Mouse (Mus musculus) olfactory bulb, adult 2 months (tissue): ENCODE results near the gene Ppfia4. TPM values are rescaled to one million over a fixed set of nuclear protein-coding genes. Genes with fewer than 3 reads are reported as not detected.

Experiments used
- H3K27ac ChIP-seq: fragments of 200-500 bp; 2 replicates; pipeline ENCODE4 v1.5.1; 2012; ENCODE audit warnings: low read depth, low read length; ENCODE audit not compliant: insufficient read depth
- H3K4me1 ChIP-seq: fragments of 200-500 bp; 2 replicates; pipeline ENCODE4 v1.6.1; 2012; ENCODE audit warnings: low read length; ENCODE audit not compliant: control insufficient read depth, insufficient read depth
- H3K4me3 ChIP-seq: fragments of 200-500 bp; 2 replicates; pipeline ENCODE4 v1.5.1; 2012; ENCODE audit warnings: mild to moderate bottlenecking, low read depth, low read length, moderate library complexity; ENCODE audit not compliant: insufficient read depth
- CTCF ChIP-seq: fragments of 200-500 bp; IDR thresholded peaks from 2 replicates; pipeline ENCODE4 v1.5.1; 2012; ENCODE audit warnings: low read depth, mild to moderate bottlenecking, low read length, moderate library complexity; ENCODE audit not compliant: insufficient read depth
- POLR2A ChIP-seq: fragments of 200-500 bp; IDR thresholded peaks from 2 replicates; pipeline ENCODE4 v1.6.1; 2012; ENCODE audit warnings: mild to moderate bottlenecking, low read depth, low read length, moderate library complexity; ENCODE audit not compliant: insufficient read depth
- whole genome bisulfite sequencing: fragments of 180-500 bp; shearing (Covaris S2); methylation state at CpG from one replicate; pipeline ENCODE4 v1.1.7; 2018; 5-methylcytosine and 5-hydroxymethylcytosine counted together
- polyA plus RNA-seq: library from polyadenylated mRNA; stranded (reverse); fragments of >200 nt; gene quantifications from 2 replicates; pipeline ENCODE4 v1.2.4, GENCODE M21; 2012; ENCODE audit warnings: low replicate concordance; ENCODE audit not compliant: missing spikeins, insufficient read depth, insufficient read length

Ppfia4 gene
- not detected in 2 replicates for polyA plus RNA-seq

DNA sequence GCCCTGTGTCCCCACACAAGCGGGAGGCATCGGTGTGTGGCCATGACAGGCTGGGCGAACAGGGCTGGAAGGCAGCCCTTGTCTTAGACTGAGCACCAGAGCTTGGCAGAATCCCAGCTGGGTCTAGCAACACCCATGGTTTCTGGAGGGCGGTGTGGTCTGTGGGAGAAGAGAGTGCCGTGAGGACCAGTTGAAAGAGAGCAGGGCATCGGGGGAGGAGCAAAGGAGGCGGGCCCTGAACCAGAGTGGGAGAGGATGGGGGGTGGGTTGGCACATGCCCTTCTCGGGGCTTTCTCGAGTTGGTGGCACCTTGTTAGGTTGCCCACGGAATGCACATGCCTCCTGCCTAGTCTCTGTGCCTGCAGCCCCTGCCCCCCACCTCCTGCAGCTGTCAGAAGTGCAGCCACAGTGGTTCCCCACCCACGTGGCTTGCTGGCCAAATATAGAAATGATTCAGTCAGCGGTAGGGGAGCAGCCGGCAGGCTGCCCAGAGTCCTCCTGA, at the start of gene Ppfia4:
Gene Ppfia4 (minus strand): TSS at position 159 of the 502 bp plus-strand sequence.
- peak within 1 kb of the TSS; percentile 22; the same call in 1 of the 2 replicates for H3K4me3 ChIP-seq
- H3K27ac ChIP-seq, result peak within 1 kb of the TSS; percentile 87
- H3K4me1 ChIP-seq, result peaks cover 57% of the 10 kb centered on the region
- 8% methylated on average over 13 of the region's 13 CpGs for WGBS
- TF ChIP-seq POLR2A (no peak), CTCF (no peak)

DNA sequence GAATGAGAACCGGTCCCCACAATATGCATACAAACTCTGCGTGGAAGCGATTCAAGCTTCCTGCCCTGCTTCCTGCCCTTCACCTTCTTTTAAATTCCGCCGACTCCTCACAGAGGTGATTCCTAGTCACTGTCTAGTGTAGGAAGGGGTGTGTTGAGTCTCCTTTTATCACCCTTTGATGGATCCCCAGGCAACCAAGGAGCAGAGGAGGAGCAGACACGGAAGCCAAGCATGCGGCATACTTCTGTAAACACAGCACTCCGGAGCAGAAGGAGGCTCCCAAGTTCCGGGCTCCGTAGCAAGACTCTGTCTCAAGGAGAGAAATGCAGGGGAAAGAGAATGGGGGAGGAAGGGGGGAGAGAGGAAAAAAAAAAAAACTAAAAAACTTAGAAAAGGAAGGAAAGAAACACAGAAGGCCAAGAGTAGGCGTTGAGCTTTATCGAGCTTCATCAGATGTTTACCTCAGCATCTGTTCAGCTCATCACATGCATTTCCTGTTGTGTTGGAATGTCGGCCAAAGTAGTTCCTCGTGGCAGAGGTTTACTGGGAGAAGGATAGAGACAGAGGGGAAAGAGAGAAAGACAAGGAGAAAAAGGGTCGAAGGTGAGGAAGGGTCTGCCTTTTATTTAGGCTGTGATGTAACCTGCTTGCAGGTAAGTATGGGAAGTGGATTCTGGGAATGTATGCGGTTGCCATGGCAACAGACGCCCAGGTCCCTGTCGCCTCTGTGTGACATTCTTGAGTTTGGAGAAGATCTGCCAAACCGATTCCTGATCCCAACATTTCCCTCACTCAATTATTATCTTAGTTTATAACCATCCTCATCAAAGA, 49.3 kb upstream of the Ppfia4 start:
- 12% methylated on average over 19 of the region's 19 CpGs for WGBS

DNA sequence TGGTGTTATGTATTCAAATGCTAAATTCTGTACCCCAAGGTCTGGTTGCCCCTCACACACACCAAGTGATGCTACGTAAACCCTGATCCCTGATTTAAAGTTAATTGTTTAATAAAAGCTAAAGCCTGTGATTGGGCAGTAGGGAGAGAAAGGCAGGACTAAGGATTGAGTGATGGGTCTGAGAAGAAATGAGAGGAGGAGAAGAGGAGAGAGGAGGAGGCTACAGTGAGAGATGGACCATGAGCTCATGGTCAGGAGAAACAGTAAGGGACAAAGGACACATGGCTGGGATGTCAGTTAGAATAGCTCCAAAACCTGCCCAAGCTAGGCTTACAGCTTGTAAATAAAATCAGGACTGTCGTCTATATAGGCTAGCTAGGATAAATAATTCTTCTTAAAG, 48.3 kb upstream of the Ppfia4 start:
- TF ChIP-seq POLR2A, result no peak
- TF ChIP-seq CTCF, result no peak
- no peak overlapping the region for H3K4me3 ChIP-seq
- 92% methylated on average over 2 of the region's 2 CpGs for WGBS
- H3K27ac ChIP-seq, result no peak overlapping the region
- H3K4me1 ChIP-seq, result peaks cover 7% of the 10 kb centered on the region; the same call in 1 of the 2 replicates

More for the DNA sequence above, 49.3 kb upstream of the Ppfia4 start:
- Histone ChIP-seq H3K27ac (no peak overlapping the region), H3K4me3 (peak overlapping the region; percentile 6; the same call in 1 of the 2 replicates), H3K4me1 (peaks cover 7% of the 10 kb centered on the region; the same call in 1 of the 2 replicates)
- TF ChIP-seq POLR2A, result no peak
- TF ChIP-seq CTCF, result no peak

DNA sequence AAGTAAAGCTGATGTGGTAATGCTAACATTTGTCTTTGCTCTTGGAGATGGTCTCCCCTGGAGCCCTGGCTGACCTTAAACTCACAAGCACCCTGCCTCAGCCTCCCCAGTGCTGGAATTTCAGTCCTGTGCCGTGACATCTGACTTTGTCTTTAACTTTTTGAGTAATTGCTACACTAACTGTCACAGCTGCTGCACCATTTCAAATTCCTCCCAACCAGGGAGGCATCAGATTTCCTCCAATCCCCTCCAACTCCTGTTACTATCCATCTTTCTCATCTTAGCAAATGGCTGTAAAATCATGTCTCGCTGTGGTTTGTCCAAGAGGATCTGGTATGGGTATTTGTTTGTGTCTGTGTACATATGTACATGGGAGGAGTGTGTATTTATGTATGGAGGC, 41.4 kb upstream of the Ppfia4 start:
- WGBS, result 81% methylated on average over 2 of the region's 2 CpGs
- TF ChIP-seq CTCF (no peak), POLR2A (no peak)
- Histone ChIP-seq H3K27ac (no peak overlapping the region), H3K4me3 (no peak overlapping the region), H3K4me1 (no peaks in the 10 kb centered on the region)

DNA sequence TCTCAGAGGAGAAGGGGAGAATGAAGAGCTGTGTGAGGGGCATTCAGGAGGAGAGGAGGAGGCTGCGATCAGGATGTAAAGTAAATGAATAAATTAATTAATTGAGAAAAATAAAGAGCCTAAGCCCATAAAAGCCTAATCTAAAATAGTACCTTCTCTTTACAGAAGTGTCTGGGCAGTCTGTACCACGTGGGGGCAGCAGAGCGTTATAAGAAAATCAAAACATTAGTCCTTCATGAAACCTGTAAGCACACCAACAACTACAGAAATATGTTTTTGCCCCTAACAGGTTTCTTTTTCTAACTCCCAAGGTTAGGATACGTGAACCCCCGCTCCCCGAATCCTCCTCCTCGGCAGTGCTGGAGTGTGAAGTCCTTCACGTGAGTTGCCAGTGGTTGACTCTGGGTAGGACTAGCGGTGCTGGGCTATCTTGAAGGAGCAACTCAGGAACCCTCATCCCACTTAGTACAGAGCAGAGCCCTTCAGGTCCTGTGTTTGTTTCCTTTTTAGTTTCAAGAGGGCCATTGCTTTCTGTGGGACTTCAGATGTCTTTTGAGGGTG, 36.1 kb upstream of the Ppfia4 start:
- Histone ChIP-seq H3K4me3 (no peak overlapping the region), H3K27ac (no peak overlapping the region), H3K4me1 (no peaks in the 10 kb centered on the region)
- TF ChIP-seq POLR2A (no peak), CTCF (no peak)
- WGBS, result 54% methylated on average over 9 of the region's 9 CpGs

DNA sequence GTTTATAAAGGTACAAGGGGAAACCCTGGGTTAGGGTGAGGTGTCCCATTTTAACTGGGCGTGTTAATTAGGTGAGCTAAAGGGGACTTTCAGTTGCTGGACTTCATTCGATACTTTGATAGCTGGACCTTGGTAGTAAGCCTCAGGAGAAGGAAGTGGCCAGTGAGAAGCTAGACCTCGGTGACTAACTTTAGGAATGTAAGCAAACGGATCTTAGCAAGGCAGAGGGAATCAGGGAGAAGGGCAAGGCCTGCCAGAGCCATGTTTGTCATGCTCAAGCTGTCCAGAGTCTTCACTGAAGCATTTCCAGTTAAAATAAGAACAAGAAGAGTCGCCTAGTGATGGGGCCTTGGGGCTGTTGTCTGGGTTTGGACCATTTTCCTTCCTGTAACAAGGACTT, 32.8 kb upstream of the Ppfia4 start:
- no peak overlapping the region for H3K4me3 ChIP-seq
- peaks cover 3% of the 10 kb centered on the region; the same call in 1 of the 2 replicates for H3K4me1 ChIP-seq
- H3K27ac ChIP-seq, result no peak overlapping the region
- TF ChIP-seq POLR2A, result no peak
- no peak for TF ChIP-seq CTCF
- WGBS, result 71% methylated on average over 5 of the region's 5 CpGs

DNA sequence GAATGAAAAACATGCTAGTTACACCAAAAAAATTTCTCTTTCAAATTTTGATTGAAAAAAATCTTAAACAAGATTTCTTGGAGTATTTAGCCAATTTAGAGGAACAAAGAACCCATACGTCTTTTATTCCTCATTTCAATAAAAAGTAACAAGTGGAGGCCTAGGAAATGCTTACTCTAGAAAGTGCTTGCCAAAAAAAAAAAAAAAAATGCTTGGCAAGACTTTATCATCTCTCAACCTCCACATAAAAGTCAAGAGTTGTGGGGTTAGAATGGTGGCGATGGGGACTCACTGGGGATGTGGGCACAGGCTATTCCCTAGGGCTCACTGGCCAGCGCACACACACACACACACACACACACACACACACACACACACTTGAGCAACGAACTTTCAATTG, 30.5 kb upstream of the Ppfia4 start:
- no peak for TF ChIP-seq CTCF
- TF ChIP-seq POLR2A, result no peak
- 78% methylated on average over 4 of the region's 4 CpGs for WGBS
- peaks cover 7% of the 10 kb centered on the region; the same call in 1 of the 2 replicates for H3K4me1 ChIP-seq
- H3K4me3 ChIP-seq, result no peak overlapping the region
- H3K27ac ChIP-seq, result no peak overlapping the region

DNA sequence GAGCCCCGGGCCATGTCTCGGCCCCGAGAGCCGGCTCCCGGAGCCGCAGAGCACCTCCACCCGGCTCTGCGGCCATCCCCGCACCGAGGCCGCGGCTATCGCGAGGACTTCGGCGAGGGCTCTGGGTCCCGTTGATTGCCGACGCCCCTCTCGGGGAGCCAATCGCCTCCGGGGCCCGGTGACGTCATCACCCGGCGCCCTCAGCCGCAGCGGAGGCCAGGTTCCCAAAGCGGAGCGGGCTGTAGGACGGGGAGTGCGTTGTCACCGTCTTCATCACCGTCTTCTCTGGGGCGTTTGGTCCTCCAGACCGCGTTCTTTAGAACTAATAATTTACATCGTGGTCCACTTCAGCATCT, 29.1 kb upstream of the Ppfia4 start, which contains the start of gene Tmem183a:
Gene Tmem183a (minus strand): TSS at position 123 of the 356 bp plus-strand sequence.
- Histone ChIP-seq H3K4me1 (peaks cover 7% of the 10 kb centered on the region; the same call in 1 of the 2 replicates), H3K4me3 (peak within 1 kb of the TSS; percentile 90), H3K27ac (peak within 1 kb of the TSS; percentile 49)
- WGBS, result under 1% methylated on average over 38 of the region's 38 CpGs
- TF ChIP-seq POLR2A, result peak; percentile 96
- no peak for TF ChIP-seq CTCF

DNA sequence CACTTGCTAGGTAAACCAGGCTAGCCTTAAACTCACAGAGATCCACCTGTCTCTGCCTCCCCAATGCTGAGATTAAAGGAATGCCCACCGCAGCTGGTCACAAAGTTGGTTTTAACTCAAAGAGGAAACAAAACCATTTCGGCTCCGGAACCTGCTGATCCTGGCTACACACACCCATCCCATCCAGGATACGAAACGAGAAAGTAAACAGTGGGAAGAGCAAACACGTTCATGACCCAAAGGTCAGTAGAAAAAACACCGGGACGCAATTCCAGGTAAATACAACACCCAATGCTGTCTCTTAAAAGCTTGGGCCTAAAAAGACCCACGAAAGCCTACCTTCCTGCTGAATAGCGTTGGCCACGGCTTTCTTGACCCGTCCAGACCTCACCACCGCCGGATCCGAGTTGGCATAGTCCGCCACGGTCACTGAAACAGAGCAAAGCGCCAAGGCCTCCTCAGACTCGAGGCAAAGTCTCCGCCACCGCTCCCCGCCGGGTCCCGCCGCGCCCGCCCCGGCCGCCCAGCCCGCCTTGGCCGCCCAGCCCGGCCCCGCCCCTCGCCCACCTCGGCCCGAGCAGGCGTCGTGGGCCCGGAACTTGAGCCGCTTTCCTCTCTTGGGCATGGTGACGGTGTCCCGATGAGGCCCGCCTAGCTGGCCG, 28.6 kb upstream of the Ppfia4 start:
- H3K4me3 ChIP-seq, result peak overlapping the region; percentile 90
- H3K4me1 ChIP-seq, result peaks cover 7% of the 10 kb centered on the region; the same call in 1 of the 2 replicates
- under 1% methylated on average over 44 of the region's 44 CpGs for WGBS
- TF ChIP-seq CTCF, result no peak
- no peak for TF ChIP-seq POLR2A
- H3K27ac ChIP-seq, result no peak overlapping the region; the same call in 1 of the 2 replicates
